Mouse (Mus musculus): Measurements from ENCODE around the gene Mid1. TPM values are rescaled to one million over a fixed set of nuclear protein-coding genes. Genes with fewer than 3 reads are reported as not detected.

The Mid1 gene
- polyA plus RNA-seq, 1 experiment from 2014 or later: 1.6 TPM

DNA sequence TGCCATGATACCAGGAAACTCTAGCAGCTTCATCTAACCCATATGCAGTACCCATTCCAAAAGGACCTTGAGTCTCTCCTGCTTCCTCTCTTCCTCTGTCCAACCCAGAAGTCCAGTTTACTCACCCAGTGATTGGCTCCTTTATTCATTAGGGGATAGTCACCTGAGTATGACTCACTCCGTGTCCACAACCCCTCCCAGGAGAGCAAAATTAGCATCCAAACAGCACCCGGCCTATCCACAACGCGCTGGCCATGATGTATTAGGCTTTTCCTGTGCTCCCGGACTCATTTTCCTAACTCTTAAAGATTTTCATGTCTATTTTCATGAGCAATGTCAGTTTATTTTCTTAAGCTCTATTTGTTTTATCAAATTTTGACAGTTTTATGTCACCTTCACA, 104.7 kb downstream of the Mid1 start:
- no peak overlapping the region for H3K9ac ChIP-seq (replicated peaks)
- 69% methylated on average over 5 of the region's 5 CpGs for WGBS (ENCODE audit: insufficient replicate concordance)
- TF ChIP-seq CTCF (IDR thresholded peaks at IDR 0.05; ENCODE audit: low read depth): no peak
- TF ChIP-seq EP300 (IDR thresholded peaks at IDR 0.05; ENCODE audit: low read depth): no peak

DNA sequence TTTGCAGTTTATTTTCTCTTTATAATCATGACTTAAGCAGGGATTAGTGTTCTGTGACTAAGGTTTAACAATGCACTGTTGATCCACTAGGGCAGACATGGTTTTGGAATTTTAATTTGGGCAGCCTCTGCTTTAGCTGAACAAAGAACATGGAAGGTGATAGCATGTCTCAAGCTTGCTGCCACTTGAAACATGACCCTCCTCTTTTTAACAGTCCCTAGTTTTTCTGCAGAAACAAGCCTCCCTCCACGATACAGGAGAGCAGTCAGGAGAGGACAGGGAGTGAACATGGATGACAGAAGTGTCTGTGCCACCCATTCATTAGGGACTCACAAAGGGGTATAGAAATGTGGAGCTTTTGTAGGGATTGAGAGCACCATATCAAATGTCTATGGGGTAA, 107.9 kb downstream of the Mid1 start:
- H3K9ac ChIP-seq (replicated peaks): no peak overlapping the region
- no peaks in the 10 kb centered on the region for H3K27me3 ChIP-seq (ENCODE audit: insufficient read depth, low read length)
- H3K36me3 ChIP-seq (replicated peaks; ENCODE audit: insufficient read depth, low read length): no peaks in the 10 kb centered on the region
- no peak overlapping the region for H3K4me3 ChIP-seq (ENCODE audit: low read depth, low read length)
- H3K27ac ChIP-seq (ENCODE audit: low read depth): no peak overlapping the region
- no peaks in the 10 kb centered on the region for H3K4me1 ChIP-seq (ENCODE audit: insufficient read depth)
- DNase-seq (no peak), ATAC-seq (no peak)
- 52% methylated on average over 1 of the region's 1 CpGs for WGBS (ENCODE audit: insufficient replicate concordance)
- TF ChIP-seq EP300 (IDR thresholded peaks at IDR 0.05; ENCODE audit: low read depth): no peak
- no peak for TF ChIP-seq CTCF (IDR thresholded peaks at IDR 0.05; ENCODE audit: low read depth)
- H3K9me3 ChIP-seq (ENCODE audit: low read length): no peaks in the 10 kb centered on the region
- H3K4me2 ChIP-seq (ENCODE audit: low read depth, low read length): no peak overlapping the region

More for the DNA sequence above, 104.7 kb downstream of the Mid1 start:
- Histone ChIP-seq H3K4me3 (ENCODE audit: low read depth, low read length) (no peak overlapping the region), H3K4me2 (ENCODE audit: low read depth, low read length) (no peak overlapping the region), H3K4me1 (ENCODE audit: insufficient read depth) (no peaks in the 10 kb centered on the region), H3K36me3 (replicated peaks; ENCODE audit: insufficient read depth, low read length) (no peaks in the 10 kb centered on the region), H3K9me3 (ENCODE audit: low read length) (no peaks in the 10 kb centered on the region), H3K27me3 (ENCODE audit: insufficient read depth, low read length) (no peaks in the 10 kb centered on the region), H3K27ac (ENCODE audit: low read depth) (no peak overlapping the region)
- ATAC-seq (no peak), DNase-seq (no peak)

DNA sequence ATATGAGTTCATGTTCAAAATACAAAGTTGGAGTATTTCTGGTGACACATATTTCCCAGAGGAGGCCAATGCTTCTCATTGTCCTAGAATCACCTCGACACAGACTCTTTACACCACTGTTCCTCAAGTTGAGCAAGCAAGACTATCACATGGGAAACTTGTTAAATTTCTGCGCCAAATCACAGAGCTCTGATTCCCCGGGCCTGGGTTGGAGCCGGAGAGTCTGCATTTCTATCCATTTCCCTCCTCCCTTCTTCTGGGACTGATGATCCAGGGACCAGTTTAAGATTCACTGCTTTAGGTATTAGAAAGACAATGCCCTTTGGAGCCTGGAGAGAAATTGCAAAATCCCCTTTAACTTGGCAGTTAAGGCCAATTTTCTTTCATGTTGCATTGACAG, 109.4 kb downstream of the Mid1 start:
- Histone ChIP-seq H3K27me3 (ENCODE audit: insufficient read depth, low read length) (no peaks in the 10 kb centered on the region), H3K27ac (ENCODE audit: low read depth) (no peak overlapping the region), H3K4me1 (ENCODE audit: insufficient read depth) (no peaks in the 10 kb centered on the region), H3K9ac (replicated peaks) (no peak overlapping the region), H3K4me3 (ENCODE audit: low read depth, low read length) (no peak overlapping the region), H3K9me3 (ENCODE audit: low read length) (no peaks in the 10 kb centered on the region), H3K4me2 (ENCODE audit: low read depth, low read length) (no peak overlapping the region), H3K36me3 (replicated peaks; ENCODE audit: insufficient read depth, low read length) (no peaks in the 10 kb centered on the region)
- ATAC-seq (0 out of 2 replicates have a peak, but pooled peaks have one; percentile 7), DNase-seq (no peak)
- TF ChIP-seq CTCF (IDR thresholded peaks at IDR 0.05; ENCODE audit: low read depth): no peak
- TF ChIP-seq EP300 (IDR thresholded peaks at IDR 0.05; ENCODE audit: low read depth): no peak
- WGBS (ENCODE audit: insufficient replicate concordance): 57% methylated on average over 4 of the region's 4 CpGs

DNA sequence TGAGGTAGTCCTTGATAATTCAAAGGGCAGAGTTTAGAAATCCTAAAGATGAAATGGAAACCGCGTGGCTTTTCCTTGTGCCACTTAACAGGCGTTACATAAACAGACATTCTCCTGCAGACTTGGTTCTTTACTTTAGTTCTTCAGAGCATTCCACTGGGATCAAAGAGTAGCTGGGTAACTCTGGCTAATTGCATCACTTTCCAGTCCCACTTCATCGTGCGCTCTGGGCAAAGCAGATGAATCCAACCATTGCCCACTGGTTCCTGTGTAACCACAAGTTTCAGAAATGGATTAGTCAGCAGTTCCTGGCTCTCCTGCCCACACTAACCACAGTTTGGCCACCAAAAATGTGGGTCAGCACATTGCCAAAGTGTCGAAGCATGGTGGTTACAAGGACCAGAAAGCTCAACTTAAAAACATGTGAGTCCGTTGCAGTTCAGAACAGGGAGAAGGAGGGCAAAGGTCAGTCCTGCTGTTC, 109.9 kb downstream of the Mid1 start:
- Histone ChIP-seq H3K4me2 (ENCODE audit: low read depth, low read length) (no peak overlapping the region), H3K27ac (ENCODE audit: low read depth) (no peak overlapping the region), H3K4me1 (ENCODE audit: insufficient read depth) (no peaks in the 10 kb centered on the region), H3K4me3 (ENCODE audit: low read depth, low read length) (no peak overlapping the region), H3K9ac (replicated peaks) (no peak overlapping the region), H3K36me3 (replicated peaks; ENCODE audit: insufficient read depth, low read length) (no peaks in the 10 kb centered on the region), H3K9me3 (ENCODE audit: low read length) (no peaks in the 10 kb centered on the region), H3K27me3 (ENCODE audit: insufficient read depth, low read length) (no peaks in the 10 kb centered on the region)
- DNase-seq (no peak), ATAC-seq (peak; percentile 33; the same call in 1 of the 2 replicates)
- WGBS (ENCODE audit: insufficient replicate concordance): 35% methylated on average over 7 of the region's 7 CpGs
- no peak for TF ChIP-seq CTCF (IDR thresholded peaks at IDR 0.05; ENCODE audit: low read depth)

DNA sequence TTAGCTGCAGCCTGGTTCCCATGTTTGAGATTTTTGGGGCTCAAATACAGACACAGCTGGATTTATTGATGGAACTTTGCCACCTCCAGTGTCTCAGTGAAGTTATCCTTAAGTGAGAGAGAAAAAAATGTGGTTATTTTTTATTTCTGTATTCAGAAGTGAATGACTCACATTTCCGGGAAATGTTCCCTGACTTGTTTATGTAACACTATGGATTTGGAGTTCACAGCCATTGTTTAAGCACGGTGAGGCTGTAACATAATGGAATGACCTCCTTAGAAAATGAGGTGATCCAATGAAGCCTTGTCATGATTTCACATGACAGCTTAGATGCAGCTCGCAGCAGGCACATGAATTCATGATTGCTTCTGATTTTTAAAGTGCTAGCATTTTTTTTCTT, 112.1 kb downstream of the Mid1 start:
- no peak for ATAC-seq
- WGBS (ENCODE audit: insufficient replicate concordance): 47% methylated on average over 3 of the region's 3 CpGs
- TF ChIP-seq CTCF (IDR thresholded peaks at IDR 0.05; ENCODE audit: low read depth) (no peak), EP300 (IDR thresholded peaks at IDR 0.05; ENCODE audit: low read depth) (no peak)
- no peak for DNase-seq
- Histone ChIP-seq H3K9me3 (ENCODE audit: low read length) (no peaks in the 10 kb centered on the region), H3K27ac (ENCODE audit: low read depth) (no peak overlapping the region), H3K4me3 (ENCODE audit: low read depth, low read length) (no peak overlapping the region), H3K4me2 (ENCODE audit: low read depth, low read length) (no peak overlapping the region), H3K4me1 (ENCODE audit: insufficient read depth) (no peaks in the 10 kb centered on the region), H3K36me3 (replicated peaks; ENCODE audit: insufficient read depth, low read length) (no peaks in the 10 kb centered on the region), H3K27me3 (ENCODE audit: insufficient read depth, low read length) (no peaks in the 10 kb centered on the region), H3K9ac (replicated peaks) (no peak overlapping the region)

DNA sequence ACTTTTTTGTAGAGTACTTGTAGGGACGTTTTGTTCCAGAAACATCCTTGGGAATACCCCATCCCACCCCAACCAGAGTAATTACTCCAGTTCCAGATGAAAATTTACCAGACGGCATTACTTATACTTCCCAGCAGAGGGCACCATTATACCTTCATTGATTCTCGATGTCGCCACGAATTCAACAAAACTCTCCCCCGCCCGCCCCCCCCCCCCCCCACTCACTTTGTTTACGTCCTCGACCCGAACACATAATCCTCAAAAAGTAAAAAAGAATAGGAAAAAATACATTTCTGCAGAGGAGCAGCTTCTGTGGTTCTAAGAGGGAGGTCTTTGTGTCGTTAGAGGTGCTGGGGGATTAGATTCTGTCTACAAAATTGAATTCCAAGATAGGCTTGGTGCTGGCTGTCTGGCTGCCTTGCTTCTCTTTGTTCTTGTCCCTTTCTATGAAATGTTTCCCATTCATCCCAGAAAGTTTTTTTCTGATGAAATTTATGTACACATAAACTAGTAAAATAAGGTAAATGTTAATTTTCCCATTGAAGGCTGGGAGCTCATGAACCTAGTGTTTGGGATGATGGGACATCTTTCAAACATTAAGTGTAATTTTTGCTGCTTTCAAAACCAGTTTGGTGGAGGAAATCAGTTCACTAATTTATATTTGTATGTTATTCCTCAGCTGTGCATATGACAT, 114.1 kb downstream of the Mid1 start:
- TF ChIP-seq EP300 (IDR thresholded peaks at IDR 0.05; ENCODE audit: low read depth) (no peak), CTCF (IDR thresholded peaks at IDR 0.05; ENCODE audit: low read depth) (peak; percentile 49)
- Histone ChIP-seq H3K36me3 (replicated peaks; ENCODE audit: insufficient read depth, low read length) (no peaks in the 10 kb centered on the region), H3K4me1 (ENCODE audit: insufficient read depth) (no peaks in the 10 kb centered on the region), H3K27me3 (ENCODE audit: insufficient read depth, low read length) (no peaks in the 10 kb centered on the region), H3K9ac (replicated peaks) (no peak overlapping the region), H3K9me3 (ENCODE audit: low read length) (no peaks in the 10 kb centered on the region), H3K27ac (ENCODE audit: low read depth) (no peak overlapping the region), H3K4me3 (ENCODE audit: low read depth, low read length) (0 out of 2 replicates have a peak overlapping the region, but pooled peaks have one; percentile 10), H3K4me2 (ENCODE audit: low read depth, low read length) (peak overlapping the region; percentile 38; the same call in 1 of the 2 replicates)
- WGBS (ENCODE audit: insufficient replicate concordance): 4% methylated on average over 11 of the region's 11 CpGs
- no peak for ATAC-seq
- peak; percentile 12 for DNase-seq
